Mouse (Mus musculus) megakaryocyte, embryonic 14.5 days (primary cell): ENCODE results near the gene Espl1.

Experiments
- FLI1 ChIP-seq: IDR thresholded peaks from 2 replicates; pipeline ENCODE4 v1.6.1; 2012; ENCODE audit warnings: low read length, inconsistent platforms, mixed read lengths
- GATA1 ChIP-seq: IDR thresholded peaks from 3 replicates; pipeline ENCODE4 v1.6.1; 2012; ENCODE audit warnings: mixed read lengths, low read length, inconsistent platforms, borderline replicate concordance

- TF ChIP-seq GATA1, result no peak
- TF ChIP-seq FLI1, result no peak
These were observed 16.8 kb upstream of the Espl1 start, which contains the start of gene Mfsd5 for GRCm38 (mm10) chr15:102279092-102279782.
